Mouse (Mus musculus): ENCODE results near the gene Erich2. TPM values are rescaled to one million over a fixed set of nuclear protein-coding genes. Genes with fewer than 3 reads are reported as not detected.

The Erich2 gene
- polyA plus RNA-seq, 1 experiment from 2014 or later = 1.5 TPM

GRCm38 (mm10) chr2:70551446-70551845 lies 42.8 kb downstream of the Erich2 start:
- no peaks in the 10 kb centered on the region for H3K9me3 ChIP-seq
- no peaks in the 10 kb centered on the region for H3K27me3 ChIP-seq (replicated peaks)
- no peaks in the 10 kb centered on the region for H3K36me3 ChIP-seq
- 76% methylated on average over 2 of the region's 2 CpGs for WGBS
- no peak overlapping the region for H3K9ac ChIP-seq
- H3K4me1 ChIP-seq (replicated peaks) = no peaks in the 10 kb centered on the region
- H3K4me3 ChIP-seq (replicated peaks) = no peak overlapping the region
- no peak overlapping the region for H3K27ac ChIP-seq
- no peak overlapping the region for H3K4me2 ChIP-seq (replicated peaks)
- ATAC-seq = no peak

- 79% methylated on average over 15 of the region's 15 CpGs for WGBS
- no peak for ATAC-seq
- Histone ChIP-seq H3K36me3 (no peaks in the 10 kb centered on the region), H3K9ac (no peak overlapping the region), H3K4me2 (replicated peaks) (no peak overlapping the region), H3K4me1 (replicated peaks) (no peaks in the 10 kb centered on the region), H3K4me3 (replicated peaks) (no peak overlapping the region), H3K27ac (no peak overlapping the region), H3K27me3 (replicated peaks) (no peaks in the 10 kb centered on the region; the same call in 1 of the 2 replicates), H3K9me3 (no peaks in the 10 kb centered on the region)
Observed at GRCm38 (mm10) chr2:70552067-70552598, 43.5 kb downstream of the Erich2 start.

GRCm38 (mm10) chr2:70552772-70553171 lies 44.2 kb downstream of the Erich2 start, which contains the start of gene Gad1:
Gene Gad1, plus strand, starts transcription at chr2:70553072.
- H3K4me2 ChIP-seq (replicated peaks) = no peak within 1 kb of the TSS
- H3K9ac ChIP-seq = no peak within 1 kb of the TSS
- 36% methylated on average over 4 of the region's 4 CpGs for WGBS
- no peak within 1 kb of the TSS for H3K27ac ChIP-seq
- no peak within 1 kb of the TSS for H3K4me3 ChIP-seq (replicated peaks)
- H3K9me3 ChIP-seq = no peaks in the 10 kb centered on the region
- ATAC-seq = no peak
- no peaks in the 10 kb centered on the region; the same call in 1 of the 2 replicates for H3K27me3 ChIP-seq (replicated peaks)
- H3K36me3 ChIP-seq = no peaks in the 10 kb centered on the region
- H3K4me1 ChIP-seq (replicated peaks) = no peaks in the 10 kb centered on the region

- Histone ChIP-seq H3K4me1 (replicated peaks) (no peaks in the 10 kb centered on the region), H3K4me2 (replicated peaks) (no peak overlapping the region), H3K27ac (no peak overlapping the region), H3K36me3 (no peaks in the 10 kb centered on the region), H3K27me3 (replicated peaks) (peaks cover 1% of the 10 kb centered on the region), H3K4me3 (replicated peaks) (no peak overlapping the region), H3K9ac (no peak overlapping the region), H3K9me3 (no peaks in the 10 kb centered on the region)
- WGBS = 72% methylated on average over 3 of the region's 3 CpGs
- ATAC-seq = no peak
Observed at GRCm38 (mm10) chr2:70553826-70554225, 45.2 kb downstream of the Erich2 start.

- Histone ChIP-seq H3K9ac (no peak overlapping the region), H3K9me3 (no peaks in the 10 kb centered on the region), H3K27me3 (replicated peaks) (peaks cover 45% of the 10 kb centered on the region), H3K36me3 (no peaks in the 10 kb centered on the region), H3K4me1 (replicated peaks) (peaks cover 13% of the 10 kb centered on the region), H3K4me3 (replicated peaks) (no peak overlapping the region), H3K4me2 (replicated peaks) (no peak overlapping the region), H3K27ac (no peak overlapping the region)
- no peak for ATAC-seq
- WGBS = 7% methylated on average over 17 of the region's 18 CpGs
Observed at GRCm38 (mm10) chr2:70558112-70558842, 49.7 kb downstream of the Erich2 start.

GRCm38 (mm10) chr2:70558843-70559451 lies 50.3 kb downstream of the Erich2 start:
- Histone ChIP-seq H3K4me3 (replicated peaks) (no peak overlapping the region), H3K27me3 (replicated peaks) (peaks cover 52% of the 10 kb centered on the region), H3K27ac (no peak overlapping the region), H3K9ac (no peak overlapping the region), H3K4me2 (replicated peaks) (no peak overlapping the region), H3K4me1 (replicated peaks) (peaks cover 15% of the 10 kb centered on the region), H3K36me3 (no peaks in the 10 kb centered on the region), H3K9me3 (no peaks in the 10 kb centered on the region)
- ATAC-seq = no peak
- 13% methylated on average over 24 of the region's 24 CpGs for WGBS

- H3K9ac ChIP-seq = no peak overlapping the region
- H3K27ac ChIP-seq = no peak overlapping the region
- H3K4me1 ChIP-seq (replicated peaks) = peaks cover 15% of the 10 kb centered on the region
- H3K9me3 ChIP-seq = no peaks in the 10 kb centered on the region
- ATAC-seq = peak; percentile 33; the same call in 1 of the 2 replicates
- H3K36me3 ChIP-seq = no peaks in the 10 kb centered on the region
- H3K27me3 ChIP-seq (replicated peaks) = peaks cover 58% of the 10 kb centered on the region
- 2% methylated on average over 13 of the region's 13 CpGs for WGBS
- H3K4me3 ChIP-seq (replicated peaks) = no peak overlapping the region
- H3K4me2 ChIP-seq (replicated peaks) = no peak overlapping the region
Observed at GRCm38 (mm10) chr2:70559520-70559919, 50.9 kb downstream of the Erich2 start.

- Histone ChIP-seq H3K36me3 (no peaks in the 10 kb centered on the region), H3K27me3 (replicated peaks) (peaks cover 75% of the 10 kb centered on the region), H3K9me3 (no peaks in the 10 kb centered on the region), H3K27ac (no peak overlapping the region), H3K9ac (no peak overlapping the region), H3K4me3 (replicated peaks) (no peak overlapping the region), H3K4me1 (replicated peaks) (peaks cover 15% of the 10 kb centered on the region), H3K4me2 (replicated peaks) (peak overlapping the region; percentile 4; the same call in 1 of the 2 replicates)
- ATAC-seq = no peak; the same call in 1 of the 2 replicates
- WGBS = 1% methylated on average over 29 of the region's 29 CpGs
Observed at GRCm38 (mm10) chr2:70561077-70561795, 52.6 kb downstream of the Erich2 start.

- under 1% methylated on average over 42 of the region's 42 CpGs for WGBS
- H3K4me2 ChIP-seq (replicated peaks) = peak overlapping the region; percentile 47
- peak overlapping the region; percentile 16 for H3K4me3 ChIP-seq (replicated peaks)
- no peak for ATAC-seq
- no peak overlapping the region for H3K9ac ChIP-seq
- no peaks in the 10 kb centered on the region for H3K9me3 ChIP-seq
- H3K36me3 ChIP-seq = no peaks in the 10 kb centered on the region
- H3K27me3 ChIP-seq (replicated peaks) = peaks cover 83% of the 10 kb centered on the region
- peaks cover 24% of the 10 kb centered on the region for H3K4me1 ChIP-seq (replicated peaks)
- H3K27ac ChIP-seq = no peak overlapping the region
Observed at GRCm38 (mm10) chr2:70562011-70562491, 53.4 kb downstream of the Erich2 start.

- Histone ChIP-seq H3K36me3 (no peaks in the 10 kb centered on the region), H3K4me1 (replicated peaks) (peaks cover 28% of the 10 kb centered on the region), H3K9me3 (no peaks in the 10 kb centered on the region), H3K4me2 (replicated peaks) (peak overlapping the region; percentile 47), H3K27ac (no peak overlapping the region), H3K27me3 (replicated peaks) (peaks cover 88% of the 10 kb centered on the region), H3K9ac (no peak overlapping the region), H3K4me3 (replicated peaks) (peak overlapping the region; percentile 16)
- WGBS = 1% methylated on average over 33 of the region's 34 CpGs
- ATAC-seq = no peak
Observed at GRCm38 (mm10) chr2:70562611-70562980, 54.0 kb downstream of the Erich2 start.

- Histone ChIP-seq H3K4me3 (replicated peaks) (no peak overlapping the region), H3K4me1 (replicated peaks) (peaks cover 31% of the 10 kb centered on the region), H3K27me3 (replicated peaks) (peaks cover 93% of the 10 kb centered on the region), H3K27ac (no peak overlapping the region), H3K9ac (no peak overlapping the region), H3K36me3 (no peaks in the 10 kb centered on the region), H3K4me2 (replicated peaks) (peak overlapping the region; percentile 47; the same call in 1 of the 2 replicates), H3K9me3 (no peaks in the 10 kb centered on the region)
- no peak for ATAC-seq
- under 1% methylated on average over 40 of the region's 40 CpGs for WGBS
Observed at GRCm38 (mm10) chr2:70562981-70563671, 54.5 kb downstream of the Erich2 start.

Measured in intestine, embryonic 15.5 days (tissue).